Mouse (Mus musculus): ENCODE results near the gene Cxcl15.

DNA sequence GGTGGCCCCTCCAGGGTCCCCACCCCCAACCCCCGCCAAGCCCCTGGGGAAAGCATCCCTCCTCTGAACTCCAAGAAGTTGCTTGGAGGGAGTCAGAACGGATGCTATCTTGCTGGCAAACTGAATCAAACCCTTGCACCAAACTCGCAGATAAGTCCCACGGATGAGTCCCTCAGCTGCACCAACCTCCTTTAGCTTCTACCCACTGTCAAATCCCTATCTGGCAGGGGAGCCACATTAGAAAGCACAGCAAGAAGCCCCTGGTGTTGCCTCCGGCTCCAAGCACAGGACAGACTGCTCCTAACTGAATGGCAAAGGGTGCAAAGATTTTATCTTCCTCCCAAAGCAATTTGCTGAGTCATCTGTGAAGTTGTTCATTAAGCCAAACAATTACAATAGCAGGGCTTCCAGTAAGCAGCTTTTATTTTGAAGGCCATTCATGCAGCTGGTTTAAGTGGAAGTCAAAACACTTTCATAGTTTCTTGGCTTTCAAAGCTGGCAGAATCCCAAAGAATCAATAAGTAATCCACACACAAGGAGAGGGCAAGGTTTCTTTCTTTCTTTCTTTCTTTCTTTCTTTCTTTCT, 36.2 kb upstream of the Cxcl15 start:
- TF ChIP-seq CTCF (IDR thresholded peaks at IDR 0.05; ENCODE audit: low read depth), result no peak
- TF ChIP-seq EP300 (IDR thresholded peaks at IDR 0.05; ENCODE audit: low read depth), result no peak
